Comparison of ENCODE assay signal across 9 mouse cellular contexts in the genomic region with DNA sequence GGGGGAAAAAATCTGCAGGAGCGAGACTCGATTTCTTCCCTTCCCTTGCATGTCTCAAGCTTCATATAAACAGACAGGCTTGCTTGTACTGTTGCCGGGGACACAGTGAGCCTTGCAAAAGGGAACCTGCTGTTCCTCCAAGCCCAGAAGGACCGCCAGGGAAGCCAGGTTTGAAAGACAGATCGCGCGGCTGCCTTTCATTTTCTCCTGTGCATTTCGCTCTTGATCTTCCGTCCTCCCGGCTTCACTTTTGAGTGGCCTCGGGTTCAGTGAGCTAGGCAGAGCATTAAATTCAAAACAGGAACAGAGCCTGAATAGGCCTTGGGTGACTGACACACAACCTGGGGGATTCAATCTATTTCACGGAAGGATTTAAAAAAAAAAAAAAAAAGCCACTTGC.
DNase-seq lines count a peak whose midpoint lies in the region; ATAC-seq and TF ChIP-seq lines count a peak whose summit lies in the region.
"Had no signal": no experiment of that assay in that cellular context is flagged by ENCODE, and none has a peak within 500 bp of the region (broad histone marks: within the 10 kb centered on the region; RNA-seq: fewer than 3 reads in every experiment).

No protein-coding gene starts in this region.

- H3K4me3 ChIP-seq in neural tube, embryonic 11.5 days (ENCODE audit: low read depth, low read length) = no peak overlapping the region
- no peak overlapping the region for H3K4me3 ChIP-seq in neural tube, embryonic 15.5 days (replicated peaks)
- H3K4me3 ChIP-seq in embryonic facial prominence, embryonic 15.5 days (replicated peaks) = 0 out of 2 replicates have a peak overlapping the region, but pooled peaks have one; percentile 10
- H3K4me3 ChIP-seq in layer of hippocampus, adult 2 months = peak overlapping the region; percentile 12; the same call in 1 of the 2 replicates
- H3K4me3 ChIP-seq in stomach, postnatal 0 days (ENCODE audit: low read depth, low read length) = no peak overlapping the region

- no peaks in the 10 kb centered on the region for H3K36me3 ChIP-seq in neural tube, embryonic 11.5 days (ENCODE audit: control insufficient read depth, insufficient read depth, low read length)
- no peaks in the 10 kb centered on the region for H3K36me3 ChIP-seq in neural tube, embryonic 15.5 days
- H3K36me3 ChIP-seq in embryonic facial prominence, embryonic 15.5 days = no peaks in the 10 kb centered on the region
- no peaks in the 10 kb centered on the region for H3K36me3 ChIP-seq in stomach, postnatal 0 days (ENCODE audit: control insufficient read depth, insufficient read depth, low read length)

- ATAC-seq in neural tube, embryonic 11.5 days (ENCODE audit: insufficient read depth, low FRiP score, low TSS enrichment) = no peak
- no peak for ATAC-seq in neural tube, embryonic 15.5 days (ENCODE audit: low FRiP score)
- no peak for ATAC-seq in embryonic facial prominence, embryonic 15.5 days (ENCODE audit: insufficient number of reproducible peaks, low FRiP score, low TSS enrichment, low read depth)
- no peak for ATAC-seq in stomach, postnatal 0 days (ENCODE audit: low FRiP score, low TSS enrichment)
- ATAC-seq: lung, postnatal 0 days had no signal

- DNase-seq in neural tube, embryonic 11.5 days (ENCODE audit: low spot score) = peak; percentile 16
- DNase-seq in layer of hippocampus, adult 2 months (ENCODE audit: low spot score in 2 of 2) = peak; percentile 41 to 54
- DNase-seq in stomach, postnatal 0 days (ENCODE audit: low spot score) = no peak
- no peak for DNase-seq in ovary, postnatal 14 days (ENCODE audit: low spot score)
- DNase-seq in heart, adult 11 months = no peak
- no peak for DNase-seq in gastrocnemius, postnatal 36 days

- no peak for TF ChIP-seq CTCF in layer of hippocampus, adult 2 months (conservative IDR thresholded peaks at IDR 0.05)
- no peak for TF ChIP-seq CTCF in stomach, postnatal 0 days (IDR thresholded peaks at IDR 0.05; ENCODE audit: low read depth)

- H3K27me3 ChIP-seq in neural tube, embryonic 11.5 days (ENCODE audit: control insufficient read depth, insufficient read depth, low read length) = no peaks in the 10 kb centered on the region
- H3K27me3 ChIP-seq in neural tube, embryonic 15.5 days (replicated peaks) = no peaks in the 10 kb centered on the region
- H3K27me3 ChIP-seq in embryonic facial prominence, embryonic 15.5 days = no peaks in the 10 kb centered on the region
- H3K27me3 ChIP-seq in stomach, postnatal 0 days (ENCODE audit: control insufficient read depth, insufficient read depth, low read length) = no peaks in the 10 kb centered on the region

- H3K27ac ChIP-seq in neural tube, embryonic 11.5 days (ENCODE audit: low read depth, low read length) = no peak overlapping the region
- no peak overlapping the region for H3K27ac ChIP-seq in neural tube, embryonic 15.5 days (replicated peaks)
- H3K27ac ChIP-seq in embryonic facial prominence, embryonic 15.5 days (replicated peaks) = no peak overlapping the region
- peak overlapping the region; percentile 71 for H3K27ac ChIP-seq in layer of hippocampus, adult 2 months
- H3K27ac ChIP-seq in stomach, postnatal 0 days (replicated peaks) = no peak overlapping the region

- H3K4me1 ChIP-seq in neural tube, embryonic 11.5 days (ENCODE audit: control insufficient read depth, insufficient read depth, low read length) = no peaks in the 10 kb centered on the region
- peaks cover 4% of the 10 kb centered on the region; the same call in 1 of the 2 replicates for H3K4me1 ChIP-seq in neural tube, embryonic 15.5 days
- H3K4me1 ChIP-seq in embryonic facial prominence, embryonic 15.5 days = no peaks in the 10 kb centered on the region
- no peaks in the 10 kb centered on the region for H3K4me1 ChIP-seq in stomach, postnatal 0 days (replicated peaks; ENCODE audit: control insufficient read depth, insufficient read depth)

- TF ChIP-seq EP300 in stomach, postnatal 0 days (optimal IDR thresholded peaks at IDR 0.05) = no peak

- no peaks in the 10 kb centered on the region for H3K9me3 ChIP-seq in neural tube, embryonic 11.5 days (ENCODE audit: control insufficient read depth, low read length)
- no peaks in the 10 kb centered on the region for H3K9me3 ChIP-seq in neural tube, embryonic 15.5 days (replicated peaks)
- no peaks in the 10 kb centered on the region for H3K9me3 ChIP-seq in embryonic facial prominence, embryonic 15.5 days (replicated peaks)
- no peaks in the 10 kb centered on the region for H3K9me3 ChIP-seq in stomach, postnatal 0 days (ENCODE audit: control insufficient read depth, low read length)

- H3K4me2 ChIP-seq in neural tube, embryonic 11.5 days (ENCODE audit: low read depth) = no peak overlapping the region
- no peak overlapping the region for H3K4me2 ChIP-seq in neural tube, embryonic 15.5 days
- peak overlapping the region; percentile 28; the same call in 1 of the 2 replicates for H3K4me2 ChIP-seq in embryonic facial prominence, embryonic 15.5 days (replicated peaks)
- peak overlapping the region; percentile 29; the same call in 1 of the 2 replicates for H3K4me2 ChIP-seq in stomach, postnatal 0 days (replicated peaks; ENCODE audit: low read depth)

- intact Hi-C loops in gastrocnemius, postnatal 36 days (cut with DNase I) = no loop called here

- no peak overlapping the region for H3K9ac ChIP-seq in neural tube, embryonic 11.5 days (ENCODE audit: low read length)
- H3K9ac ChIP-seq in neural tube, embryonic 15.5 days (replicated peaks) = no peak overlapping the region
- no peak overlapping the region for H3K9ac ChIP-seq in embryonic facial prominence, embryonic 15.5 days
- no peak overlapping the region for H3K9ac ChIP-seq in stomach, postnatal 0 days (ENCODE audit: low read length)

- 65% methylated on average over 12 of the region's 12 CpGs for WGBS in neural tube, embryonic 11.5 days
- 60% methylated on average over 12 of the region's 12 CpGs for WGBS in neural tube, embryonic 15.5 days
- 22% methylated on average over 12 of the region's 12 CpGs for WGBS in embryonic facial prominence, embryonic 15.5 days
- WGBS in stomach, postnatal 0 days = 39% methylated on average over 12 of the region's 12 CpGs

Comparison
In these comparisons a context has a peak if more than half of its experiments do, and no peak if none do; other contexts are left out.
1. DNase-seq: peak in neural tube, embryonic 11.5 days (single experiment) and layer of hippocampus, adult 2 months (2 of 2); none in stomach, postnatal 0 days (single experiment), ovary, postnatal 14 days (single experiment), heart, adult 11 months (single experiment) and gastrocnemius, postnatal 36 days (0 of 2).
2. H3K4me2 ChIP-seq: peak in embryonic facial prominence, embryonic 15.5 days (single experiment) and stomach, postnatal 0 days (single experiment); none in neural tube, embryonic 11.5 days (single experiment) and neural tube, embryonic 15.5 days (single experiment).
3. H3K4me3 ChIP-seq: peak in embryonic facial prominence, embryonic 15.5 days (single experiment) and layer of hippocampus, adult 2 months (single experiment); none in neural tube, embryonic 11.5 days (single experiment), neural tube, embryonic 15.5 days (single experiment) and stomach, postnatal 0 days (single experiment).